Mouse (Mus musculus): Measurements from ENCODE around the gene Nav3.
"Not testable (repeated sequence)": the region's sequence is repeated elsewhere in the genome, so short reads cannot be mapped to it uniquely, and the experiment has no call there.

Gene Nav3

GRCm38 (mm10) chr10:110076575-110076974 is 379.4 kb downstream of the Nav3 start:
- DNase-seq (ENCODE audit: low spot score in 2 of 2), result no peak

- peak; percentile 25 to 33 for DNase-seq (ENCODE audit: low spot score in 2 of 2)
Observed at GRCm38 (mm10) chr10:110072355-110072754, 383.6 kb downstream of the Nav3 start.

- DNase-seq (ENCODE audit: low spot score in 2 of 2), result no peak
Observed at GRCm38 (mm10) chr10:110061166-110061565, 394.8 kb downstream of the Nav3 start.

DNA sequence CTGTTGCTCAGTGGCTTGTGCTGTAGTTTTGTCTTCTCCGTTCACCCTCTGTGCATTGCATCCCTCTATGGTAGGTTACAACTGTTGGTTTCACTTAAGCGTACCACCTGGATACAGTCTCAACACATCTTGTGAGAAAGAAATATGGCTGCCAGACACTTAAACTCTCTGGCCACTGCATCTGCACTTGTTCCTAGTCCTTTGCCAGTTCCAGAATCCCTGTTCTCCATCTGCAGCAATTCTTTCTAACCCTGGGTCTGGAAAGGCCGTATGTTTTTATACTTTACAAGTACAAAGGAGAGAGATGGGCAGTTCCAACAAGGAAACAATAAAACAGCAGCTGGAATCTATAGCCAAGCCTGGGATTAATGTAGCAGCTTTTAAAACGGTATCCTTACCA is 418.5 kb downstream of the Nav3 start:
- DNase-seq (ENCODE audit: low spot score in 2 of 2), result no peak

- no peak for DNase-seq (ENCODE audit: low spot score in 2 of 2)
Observed at GRCm38 (mm10) chr10:110034582-110035099, 421.4 kb downstream of the Nav3 start.

DNA sequence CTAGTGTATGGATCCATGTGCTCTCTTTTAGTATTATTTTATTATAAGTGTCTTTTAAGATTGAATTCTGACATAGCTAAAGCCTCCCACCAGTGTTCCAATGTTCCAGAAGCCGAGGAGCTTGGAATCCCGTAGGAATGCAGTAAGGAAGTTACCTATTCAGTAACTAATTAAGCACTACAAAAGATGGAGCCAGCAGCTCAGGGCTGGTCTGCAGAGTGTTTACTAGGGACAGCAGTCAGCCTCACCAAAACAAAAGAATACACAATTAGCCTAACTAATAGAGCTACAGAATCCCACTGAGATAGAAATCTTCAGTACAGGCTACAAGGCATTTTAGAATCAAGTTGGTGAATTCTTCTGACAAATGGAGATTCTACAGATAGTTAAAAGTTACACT is 431.1 kb downstream of the Nav3 start:
- not testable (repeated sequence) for DNase-seq (ENCODE audit: low spot score in 2 of 2)

DNA sequence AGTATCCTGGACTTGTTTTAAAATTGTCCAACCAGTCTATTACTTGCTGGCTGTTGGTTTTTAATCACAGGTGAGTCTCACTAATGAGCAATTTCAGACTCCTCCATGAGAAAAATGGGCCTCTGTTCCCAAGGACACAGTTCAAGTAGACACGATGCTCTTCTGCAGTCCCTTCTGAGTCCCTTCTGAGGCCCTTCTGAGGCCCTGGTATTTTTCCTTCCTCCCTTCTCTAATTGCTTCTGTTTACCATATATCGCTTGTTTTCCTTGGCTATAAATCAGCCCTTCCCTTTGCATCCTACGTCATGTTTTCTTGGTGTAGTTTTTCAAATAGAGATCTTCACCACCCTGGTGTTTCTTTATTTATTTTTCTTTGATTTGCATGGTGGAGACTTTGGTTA is 433.9 kb downstream of the Nav3 start:
- DNase-seq (ENCODE audit: low spot score in 2 of 2), result no peak

DNA sequence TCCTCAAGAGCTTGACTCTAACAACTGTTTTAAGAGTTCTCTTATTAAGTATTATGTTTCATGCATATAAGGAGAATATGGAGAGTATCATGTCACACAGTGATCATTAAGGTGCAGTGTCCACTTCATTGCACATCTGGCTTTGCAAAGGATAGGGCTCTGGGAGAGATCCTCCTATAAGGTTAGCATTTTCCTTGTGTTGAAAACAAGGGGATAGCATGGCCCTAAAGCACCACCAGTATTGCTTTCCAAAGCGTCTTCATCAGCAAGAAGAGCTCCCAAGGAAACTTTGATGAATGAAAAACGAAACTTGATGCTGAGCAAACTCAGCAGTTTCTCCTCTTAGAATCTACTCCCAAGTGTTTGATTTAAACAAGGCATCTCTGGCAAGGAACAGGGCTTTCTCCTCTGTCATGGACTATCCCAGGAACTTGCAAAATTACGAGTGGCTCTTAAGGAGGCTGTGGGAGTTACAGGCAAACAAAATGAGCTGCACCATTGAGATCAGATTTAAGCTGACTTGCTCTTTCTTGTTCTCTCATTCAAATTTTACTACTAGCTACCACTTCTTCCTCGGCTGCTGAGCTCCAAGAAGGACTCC is 436.6 kb downstream of the Nav3 start:
- DNase-seq (ENCODE audit: low spot score in 2 of 2), result no peak

GRCm38 (mm10) chr10:110001328-110001727 is 454.7 kb downstream of the Nav3 start:
- DNase-seq (ENCODE audit: low spot score in 2 of 2), result not testable (repeated sequence)

DNA sequence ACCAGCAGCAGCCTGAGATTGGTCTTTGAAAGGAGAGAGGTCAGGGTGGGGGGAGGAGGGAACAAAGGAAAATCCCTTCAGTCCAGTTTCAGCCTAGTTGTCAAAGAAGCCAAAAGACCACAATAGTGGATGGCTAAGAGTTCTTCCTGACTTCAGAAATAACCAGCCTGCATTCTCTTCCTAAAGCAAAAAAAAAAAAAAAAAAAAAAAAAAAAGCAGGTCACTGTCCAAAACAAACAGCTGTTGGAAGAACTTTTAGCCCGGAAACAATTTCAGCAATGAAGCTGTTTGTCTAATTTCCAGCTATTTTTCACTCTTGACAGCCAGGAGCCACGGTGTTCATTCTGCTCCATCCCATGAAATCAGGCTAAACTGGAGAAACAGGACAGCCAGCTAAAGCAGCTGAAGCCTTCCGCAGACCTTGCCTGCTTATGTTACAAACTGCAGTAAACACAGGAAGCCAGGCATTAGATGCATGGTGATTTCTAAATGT is 455.2 kb downstream of the Nav3 start:
- no peak for DNase-seq (ENCODE audit: low spot score in 2 of 2)

DNA sequence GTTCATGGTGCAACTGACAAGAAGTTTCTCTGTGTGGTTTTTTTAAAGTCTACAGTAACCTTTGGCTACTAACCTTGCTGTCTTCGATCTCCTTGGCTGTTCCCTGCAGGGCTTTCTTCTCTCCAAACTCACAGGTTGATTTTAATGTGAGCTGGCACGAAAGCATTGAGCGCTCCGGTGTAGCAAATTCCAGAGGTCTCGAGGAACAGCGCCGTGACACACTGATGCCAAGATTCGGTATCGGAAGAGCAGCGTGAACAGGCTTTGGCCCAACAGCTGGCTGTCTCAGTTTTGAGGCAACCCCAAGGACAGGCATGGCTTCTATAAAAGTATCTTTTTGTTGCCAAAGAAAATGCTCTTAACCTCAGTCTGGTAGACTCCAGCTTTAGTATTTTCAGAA is 456.1 kb downstream of the Nav3 start:
- DNase-seq (ENCODE audit: low spot score in 2 of 2), result no peak

DNA sequence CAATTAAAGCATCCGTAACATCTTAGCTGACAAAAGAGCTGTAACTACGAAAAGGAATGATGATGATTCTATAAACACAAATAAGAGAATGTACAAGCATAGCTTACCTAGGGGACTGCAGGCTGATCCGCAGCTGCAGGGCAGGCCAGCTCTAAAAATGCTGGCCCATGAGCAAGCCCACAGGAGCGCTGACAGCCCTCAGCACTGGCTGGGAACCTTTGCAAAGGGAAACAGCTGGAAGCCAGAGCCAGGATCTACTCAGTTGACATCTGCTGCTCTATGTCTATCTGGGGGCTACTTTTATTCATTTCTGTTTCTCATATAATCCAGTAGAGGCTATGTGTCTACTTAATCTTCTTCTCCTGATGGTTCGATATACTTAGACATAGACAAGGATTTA is 461.7 kb downstream of the Nav3 start:
- DNase-seq (ENCODE audit: low spot score in 2 of 2), result no peak

DNA sequence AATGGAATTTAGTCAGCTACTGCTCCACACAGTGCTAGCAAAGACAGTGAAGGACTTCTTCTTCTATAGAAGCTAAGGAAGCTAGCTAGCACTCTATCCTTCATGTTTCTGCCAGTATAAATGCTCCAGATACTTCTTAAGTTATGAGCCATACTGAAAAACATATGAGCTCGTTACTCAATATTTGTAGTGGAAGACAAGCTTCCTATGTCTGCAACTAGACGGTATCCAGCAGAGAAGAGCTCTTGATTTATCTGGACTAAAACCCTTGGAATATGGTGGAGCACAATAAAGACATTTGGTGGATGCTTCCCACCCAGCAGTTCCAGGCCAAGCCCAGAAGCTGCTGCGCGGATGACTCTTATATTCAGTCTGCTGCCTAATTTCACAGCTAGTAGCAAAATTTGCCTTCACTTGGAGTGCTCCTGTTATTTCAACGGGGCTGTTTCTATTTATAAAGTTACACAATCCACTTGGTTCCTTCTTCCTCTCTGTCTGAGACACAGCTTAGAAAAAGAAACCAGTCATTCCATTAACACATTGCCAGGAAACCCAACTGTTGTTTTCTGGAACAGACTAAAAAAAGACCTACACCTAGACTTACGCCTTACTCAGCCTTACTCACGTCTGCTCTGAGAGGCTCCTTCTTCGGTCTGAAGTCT is 470.0 kb downstream of the Nav3 start:
- peak; percentile 28 to 47 for DNase-seq (ENCODE audit: low spot score in 2 of 2)

DNA sequence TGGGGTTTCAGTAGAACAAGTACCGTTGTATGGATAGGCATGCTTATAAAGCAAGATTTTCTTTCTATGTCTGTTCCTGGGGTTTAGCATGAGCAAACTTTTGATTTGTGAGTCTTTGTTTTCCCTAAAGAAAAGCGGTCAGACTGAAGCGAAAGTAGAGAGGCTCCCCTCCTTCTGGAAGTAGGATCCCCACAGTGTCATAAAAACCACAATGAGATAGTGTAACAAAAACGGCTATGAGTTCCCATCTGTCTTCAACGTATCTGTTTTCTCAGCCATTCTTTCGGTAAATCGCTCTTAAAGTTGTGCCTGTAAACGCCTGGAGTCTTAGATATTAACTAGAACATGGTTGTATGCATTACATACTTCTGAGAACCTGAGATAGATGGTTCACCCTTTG is 479.7 kb downstream of the Nav3 start:
- no peak for DNase-seq (ENCODE audit: low spot score in 2 of 2)

DNA sequence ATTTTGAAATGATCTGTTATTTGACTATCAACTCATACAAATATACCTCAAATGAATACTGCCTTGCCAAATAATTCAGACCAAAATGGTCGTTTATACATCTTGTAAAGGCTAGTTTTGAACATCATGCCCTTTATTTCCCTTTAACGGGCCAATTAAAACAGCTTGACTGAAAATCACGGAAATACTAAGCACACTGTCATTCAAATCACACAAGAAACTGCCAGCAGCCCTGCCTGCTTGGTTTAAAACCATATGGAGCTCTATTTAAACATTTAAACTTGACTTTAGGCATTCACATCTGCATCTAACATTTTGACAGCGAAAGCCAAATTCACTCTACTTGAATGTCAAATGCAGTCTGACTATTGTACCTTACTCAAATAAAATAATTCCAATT is 481.8 kb downstream of the Nav3 start:
- DNase-seq (ENCODE audit: low spot score in 2 of 2), result no peak

GRCm38 (mm10) chr10:109973483-109973882 is 482.5 kb downstream of the Nav3 start:
- no peak for DNase-seq (ENCODE audit: low spot score in 2 of 2)

- no peak for DNase-seq (ENCODE audit: low spot score in 2 of 2)
Observed at GRCm38 (mm10) chr10:109950296-109950695, 505.7 kb downstream of the Nav3 start.

GRCm38 (mm10) chr10:109929319-109929622 is 526.7 kb downstream of the Nav3 start:
- no peak for DNase-seq (ENCODE audit: low spot score in 2 of 2)

- no peak for DNase-seq (ENCODE audit: low spot score in 2 of 2)
Observed at GRCm38 (mm10) chr10:109928547-109929318, 527.3 kb downstream of the Nav3 start.

- no peak for DNase-seq (ENCODE audit: low spot score in 2 of 2)
Observed at GRCm38 (mm10) chr10:109926149-109926548, 529.9 kb downstream of the Nav3 start.

GRCm38 (mm10) chr10:109924136-109924535 is 531.9 kb downstream of the Nav3 start:
- DNase-seq (ENCODE audit: low spot score in 2 of 2), result no peak

DNA sequence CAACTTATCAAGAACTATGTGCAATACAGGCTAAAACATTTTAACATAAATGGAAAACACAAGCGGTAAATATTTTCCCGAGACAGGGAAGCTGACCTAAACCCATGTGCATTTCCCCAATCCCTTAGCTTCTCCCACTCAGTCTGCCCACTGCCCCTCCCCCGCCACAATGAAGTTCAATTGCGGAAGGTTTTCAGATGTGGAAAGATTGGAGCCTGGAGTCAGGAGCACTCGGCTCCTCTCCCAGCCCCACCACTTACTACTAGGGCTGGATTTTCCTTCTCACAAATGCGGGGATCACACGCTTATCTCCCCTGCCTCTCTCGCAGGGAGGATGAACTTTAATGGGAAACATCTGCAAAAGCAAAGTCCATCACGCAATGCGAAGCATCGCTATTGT is 534.6 kb downstream of the Nav3 start:
- peak in 1 of 2 experiments; percentile 56 for DNase-seq (ENCODE audit: low spot score in 2 of 2)
